Mouse (Mus musculus) kidney, adult 10 weeks (tissue): Measurements from ENCODE around the gene Fancg. TPM values are rescaled to one million over a fixed set of nuclear protein-coding genes. Genes with fewer than 3 reads are reported as not detected.

Experiments
- polyA plus RNA-seq: library from polyadenylated mRNA; stranded (reverse); fragments of 350-450 nt; fragmentation: Illumina TruSeq; extraction: RNeasy Lipid Tissue Mini Kit (QIAGEN cat#74804); gene quantifications from one replicate; pipeline ENCODE4 v1.2.3, GENCODE M21; 2014; ENCODE audit warnings: low read depth, low replicate concordance

Gene Fancg
- 2.9 TPM for polyA plus RNA-seq

GRCm38 (mm10) chr4:43010161-43011038, at the start of gene Fancg:
TSS of gene Fancg (minus strand) at chr4:43010506.

GRCm38 (mm10) chr4:43058753-43059654, 48.7 kb upstream of the Fancg start, which contains the start of gene Unc13b:
TSS of gene Unc13b (plus strand) at chr4:43058953.

GRCm38 (mm10) chr4:43045659-43046302, 35.5 kb upstream of the Fancg start, which contains the start of gene Fam214b:
TSS of gene Fam214b (minus strand) at chr4:43046220.

GRCm38 (mm10) chr4:43031237-43031995, 21.1 kb upstream of the Fancg start, which contains the start of gene Stoml2:
TSS of gene Stoml2 (minus strand) at chr4:43031710.

GRCm38 (mm10) chr4:43025084-43025960, 15.0 kb upstream of the Fancg start, which contains the start of gene Pigo:
TSS of gene Pigo (minus strand) at chr4:43025819.

GRCm38 (mm10) chr4:43000141-43000986, 9.9 kb downstream of the Fancg start, which contains the start of gene Vcp:
TSS of gene Vcp (minus strand) at chr4:43000507.

GRCm38 (mm10) chr4:42969304-42969703, 41.0 kb downstream of the Fancg start, which contains the start of gene 1700022I11Rik:
TSS of gene 1700022I11Rik (plus strand) at chr4:42969604.

Other genes with a start within 250 kb of the Fancg start
- not detected for gene Ccl21a, start 236.5 kb downstream of the Fancg start, polyA plus RNA-seq
- gene Fam205a1, start 156.6 kb downstream of the Fancg start, polyA plus RNA-seq, result not detected
- not detected for gene Gm12394, start 153.7 kb downstream of the Fancg start, polyA plus RNA-seq
- not detected for gene Fam205c, start 136.3 kb downstream of the Fancg start, polyA plus RNA-seq
- gene Phf24, start 93.8 kb downstream of the Fancg start, polyA plus RNA-seq, result 0.28 TPM
- 0.49 TPM for gene Dnajb5, start 60.7 kb downstream of the Fancg start, polyA plus RNA-seq
- not detected for gene 1700022I11Rik, start 40.9 kb downstream of the Fancg start, polyA plus RNA-seq
- 167 TPM for gene Vcp, start 10.0 kb downstream of the Fancg start, polyA plus RNA-seq
- gene Pigo, start 15.3 kb upstream of the Fancg start, polyA plus RNA-seq, result 2.6 TPM
- 28.3 TPM for gene Stoml2, start 21.2 kb upstream of the Fancg start, polyA plus RNA-seq
- 1.9 TPM for gene Fam214b, start 35.7 kb upstream of the Fancg start, polyA plus RNA-seq
- gene Unc13b, start 48.4 kb upstream of the Fancg start, polyA plus RNA-seq, result 5.1 TPM